Mouse (Mus musculus) thymus, postnatal 36 days (tissue): Measurements from ENCODE around the gene Hexa.

Source experiments
- DNase-seq, 2 experiments: peaks; one replicate each; pipeline ENCODE4 v3.0.0; 2022; ENCODE audit warnings: mixed read lengths in 2 of 2

Gene Hexa

GRCm38 (mm10) chr9:59553719-59554118 lies 14.4 kb downstream of the Hexa start:
- no peak for DNase-seq

GRCm38 (mm10) chr9:59565600-59565999 lies 26.3 kb downstream of the Hexa start:
- peak; percentile 79 to 80 for DNase-seq

GRCm38 (mm10) chr9:59567111-59567510 lies 27.8 kb downstream of the Hexa start:
- peak; percentile 49 to 50 for DNase-seq

GRCm38 (mm10) chr9:59571852-59572251 lies 32.5 kb downstream of the Hexa start:
- DNase-seq = no peak

- DNase-seq = no peak
These were observed 38.1 kb downstream of the Hexa start for GRCm38 (mm10) chr9:59577401-59577800.

- peak; percentile 84 to 92 for DNase-seq
These were observed 38.6 kb downstream of the Hexa start, which contains the start of gene Celf6 for GRCm38 (mm10) chr9:59577844-59578504. TSS of gene Celf6 (plus strand) at chr9:59577917.

- DNase-seq = no peak
These were observed 39.1 kb downstream of the Hexa start for GRCm38 (mm10) chr9:59578505-59578867.

- DNase-seq = peak; percentile 55 to 60
These were observed 45.5 kb downstream of the Hexa start for GRCm38 (mm10) chr9:59584871-59585308.

GRCm38 (mm10) chr9:59588252-59588651 lies 48.9 kb downstream of the Hexa start:
- DNase-seq = no peak

- no peak for DNase-seq
These were observed 49.7 kb downstream of the Hexa start for GRCm38 (mm10) chr9:59588710-59589671.

- no peak for DNase-seq
These were observed 50.5 kb downstream of the Hexa start for GRCm38 (mm10) chr9:59589703-59590439.

GRCm38 (mm10) chr9:59601661-59602060 lies 62.3 kb downstream of the Hexa start:
- DNase-seq = no peak

GRCm38 (mm10) chr9:59605967-59606366 lies 66.6 kb downstream of the Hexa start:
- DNase-seq = no peak

- DNase-seq = no peak
These were observed 71.6 kb downstream of the Hexa start for GRCm38 (mm10) chr9:59610950-59611349.
